Mouse (Mus musculus): ENCODE data around the gene Rpa1. TPM values are rescaled to one million over a fixed set of nuclear protein-coding genes. Genes with fewer than 3 reads are reported as not detected.

Rpa1 gene
- polyA plus RNA-seq, 1 experiment from 2014 or later: 88.4 TPM

DNA sequence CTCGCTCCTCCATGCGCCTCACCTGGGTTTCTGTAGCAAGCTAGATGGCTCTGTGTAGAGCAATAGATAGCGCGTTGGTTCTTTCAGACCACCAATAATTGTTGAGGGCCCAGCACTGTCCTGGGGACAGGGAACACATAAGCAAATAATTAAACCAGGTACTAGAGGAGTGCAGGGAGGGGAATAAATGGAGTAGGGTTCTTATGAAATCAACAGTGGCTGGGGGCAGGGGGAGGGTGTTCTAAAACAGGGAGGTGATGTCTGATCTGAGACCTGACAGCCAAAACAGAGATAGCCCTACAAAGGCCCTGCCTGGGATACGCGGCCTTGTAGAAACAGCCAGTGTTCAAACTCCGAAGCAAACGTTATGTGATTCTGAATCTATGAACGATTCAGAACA lies 98.5 kb downstream of the Rpa1 start:
- Histone ChIP-seq H3K27ac (replicated peaks) (no peak overlapping the region), H3K4me3 (replicated peaks) (no peak overlapping the region), H3K4me1 (replicated peaks) (peaks cover 43% of the 10 kb centered on the region), H3K27me3 (peaks cover 3% of the 10 kb centered on the region; the same call in 1 of the 2 replicates), H3K36me3 (replicated peaks) (no peaks in the 10 kb centered on the region), H3K9ac (no peak overlapping the region), H3K4me2 (peak overlapping the region; percentile 17; the same call in 1 of the 2 replicates), H3K9me3 (replicated peaks) (no peaks in the 10 kb centered on the region)
- ATAC-seq (ENCODE audit: insufficient read depth): no peak
- WGBS (ENCODE audit: insufficient replicate concordance): 70% methylated on average over 9 of the region's 9 CpGs

Small RNA genes lying within 50 kb of the gene (microRNA-seq; reads per million reads assigned to microRNA genes)
- not detected for gene Gm47300

Other genes starting within 250 kb of the Rpa1 start
- gene Hic1, start 178.8 kb downstream of the Rpa1 start, polyA plus RNA-seq (2015; fragmentation: Nextera tagmentation; extraction: Ambion mirVana): 1.3 and 1.5 TPM in 2 replicates
- gene Ovca2, start 169.5 kb downstream of the Rpa1 start, polyA plus RNA-seq (2015; fragmentation: Nextera tagmentation; extraction: Ambion mirVana): 9.2 and 10.2 TPM in 2 replicates
- 10.9 and 11.6 TPM in 2 replicates for gene Dph1, start 157.1 kb downstream of the Rpa1 start, polyA plus RNA-seq (2015; fragmentation: Nextera tagmentation; extraction: Ambion mirVana)
- gene Rtn4rl1, start 154.5 kb downstream of the Rpa1 start, polyA plus RNA-seq (2015; fragmentation: Nextera tagmentation; extraction: Ambion mirVana): 0.74 and 0.88 TPM in 2 replicates
- 3.4 and 4.0 TPM in 2 replicates for gene Smyd4, start 109 bp upstream of the Rpa1 start, polyA plus RNA-seq (2015; fragmentation: Nextera tagmentation; extraction: Ambion mirVana)
- 265 and 279 TPM in 2 replicates for gene Serpinf1, start 74.4 kb upstream of the Rpa1 start, polyA plus RNA-seq (2015; fragmentation: Nextera tagmentation; extraction: Ambion mirVana)
- gene Serpinf2, start 91.3 kb upstream of the Rpa1 start, polyA plus RNA-seq (2015; fragmentation: Nextera tagmentation; extraction: Ambion mirVana): 631 and 714 TPM in 2 replicates
- gene Wdr81, start 106.4 kb upstream of the Rpa1 start, polyA plus RNA-seq (2015; fragmentation: Nextera tagmentation; extraction: Ambion mirVana): 21.0 and 26.2 TPM in 2 replicates
- gene Tlcd2, start 113.4 kb upstream of the Rpa1 start, polyA plus RNA-seq (2015; fragmentation: Nextera tagmentation; extraction: Ambion mirVana): 18.8 and 19.9 TPM in 2 replicates
- gene Prpf8, start 138.5 kb upstream of the Rpa1 start, polyA plus RNA-seq (2015; fragmentation: Nextera tagmentation; extraction: Ambion mirVana): 25.8 and 28.0 TPM in 2 replicates
- gene Rilp, start 161.8 kb upstream of the Rpa1 start, polyA plus RNA-seq (2015; fragmentation: Nextera tagmentation; extraction: Ambion mirVana): 3.7 TPM in 2 replicates
- 2.8 and 3.6 TPM in 2 replicates for gene Scarf1, start 165.2 kb upstream of the Rpa1 start, polyA plus RNA-seq (2015; fragmentation: Nextera tagmentation; extraction: Ambion mirVana)
- gene Slc43a2, start 183.4 kb upstream of the Rpa1 start, polyA plus RNA-seq (2015; fragmentation: Nextera tagmentation; extraction: Ambion mirVana): 4.2 and 5.8 TPM in 2 replicates
- 30.7 and 33.1 TPM in 2 replicates for gene Pitpna, start 239.8 kb upstream of the Rpa1 start, polyA plus RNA-seq (2015; fragmentation: Nextera tagmentation; extraction: Ambion mirVana)